Mouse (Mus musculus): ENCODE measurements around the gene Ddx47. TPM values are rescaled to one million over a fixed set of nuclear protein-coding genes. Genes with fewer than 3 reads are reported as not detected.

The Ddx47 gene
- polyA plus RNA-seq, 1 experiment = 66.6 TPM

GRCm38 (mm10) chr6:135026232-135026631 is 14.8 kb downstream of the Ddx47 start:
- H3K4me1 ChIP-seq (ENCODE audit: control insufficient read depth, insufficient read depth, low read length) = no peaks in the 10 kb centered on the region
- H3K4me3 ChIP-seq (ENCODE audit: insufficient read depth, low read length) = no peak overlapping the region
- no peak overlapping the region for H3K27ac ChIP-seq (ENCODE audit: insufficient read depth, low read length)
- no peak for TF ChIP-seq POLR2A (IDR thresholded peaks at IDR 0.05; ENCODE audit: extremely low read depth, insufficient read depth, low read length)
- peak; percentile 50; the same call in 1 of the 2 replicates for TF ChIP-seq CTCF (IDR thresholded peaks at IDR 0.05; ENCODE audit: extremely low read depth, insufficient read depth, low read length)

GRCm38 (mm10) chr6:135026755-135027154 is 15.3 kb downstream of the Ddx47 start:
- H3K4me3 ChIP-seq (ENCODE audit: insufficient read depth, low read length) = no peak overlapping the region
- TF ChIP-seq CTCF (IDR thresholded peaks at IDR 0.05; ENCODE audit: extremely low read depth, insufficient read depth, low read length) = no peak
- no peak for TF ChIP-seq POLR2A (IDR thresholded peaks at IDR 0.05; ENCODE audit: extremely low read depth, insufficient read depth, low read length)
- H3K4me1 ChIP-seq (ENCODE audit: control insufficient read depth, insufficient read depth, low read length) = no peaks in the 10 kb centered on the region
- no peak overlapping the region for H3K27ac ChIP-seq (ENCODE audit: insufficient read depth, low read length)

GRCm38 (mm10) chr6:135029246-135029645 is 17.8 kb downstream of the Ddx47 start:
- Histone ChIP-seq H3K4me3 (ENCODE audit: insufficient read depth, low read length) (no peak overlapping the region), H3K27ac (ENCODE audit: insufficient read depth, low read length) (no peak overlapping the region)
- no peak for TF ChIP-seq CTCF (IDR thresholded peaks at IDR 0.05; ENCODE audit: extremely low read depth, insufficient read depth, low read length)
- no peak for TF ChIP-seq POLR2A (IDR thresholded peaks at IDR 0.05; ENCODE audit: extremely low read depth, insufficient read depth, low read length)

GRCm38 (mm10) chr6:135038674-135039073 is 27.3 kb downstream of the Ddx47 start:
- TF ChIP-seq CTCF (IDR thresholded peaks at IDR 0.05; ENCODE audit: extremely low read depth, insufficient read depth, low read length) (no peak), POLR2A (IDR thresholded peaks at IDR 0.05; ENCODE audit: extremely low read depth, insufficient read depth, low read length) (no peak)
- Histone ChIP-seq H3K27ac (ENCODE audit: insufficient read depth, low read length) (no peak overlapping the region), H3K4me1 (ENCODE audit: control insufficient read depth, insufficient read depth, low read length) (no peaks in the 10 kb centered on the region), H3K4me3 (ENCODE audit: insufficient read depth, low read length) (no peak overlapping the region)

More at GRCm38 (mm10) chr6:135029246-135029645, 17.8 kb downstream of the Ddx47 start:
- no peaks in the 10 kb centered on the region for H3K4me1 ChIP-seq (ENCODE audit: control insufficient read depth, insufficient read depth, low read length)

GRCm38 (mm10) chr6:135040275-135040871 is 29.0 kb downstream of the Ddx47 start:
- TF ChIP-seq POLR2A (IDR thresholded peaks at IDR 0.05; ENCODE audit: extremely low read depth, insufficient read depth, low read length) (no peak), CTCF (IDR thresholded peaks at IDR 0.05; ENCODE audit: extremely low read depth, insufficient read depth, low read length) (no peak)
- no peaks in the 10 kb centered on the region for H3K4me1 ChIP-seq (ENCODE audit: control insufficient read depth, insufficient read depth, low read length)
- no peak overlapping the region for H3K4me3 ChIP-seq (ENCODE audit: insufficient read depth, low read length)
- H3K27ac ChIP-seq (ENCODE audit: insufficient read depth, low read length) = no peak overlapping the region

- TF ChIP-seq CTCF (IDR thresholded peaks at IDR 0.05; ENCODE audit: extremely low read depth, insufficient read depth, low read length) (no peak), POLR2A (IDR thresholded peaks at IDR 0.05; ENCODE audit: extremely low read depth, insufficient read depth, low read length) (no peak)
- Histone ChIP-seq H3K4me1 (ENCODE audit: control insufficient read depth, insufficient read depth, low read length) (no peaks in the 10 kb centered on the region), H3K27ac (ENCODE audit: insufficient read depth, low read length) (no peak overlapping the region), H3K4me3 (ENCODE audit: insufficient read depth, low read length) (no peak overlapping the region)
Measured at GRCm38 (mm10) chr6:135041930-135042329, 30.5 kb downstream of the Ddx47 start.

DNA sequence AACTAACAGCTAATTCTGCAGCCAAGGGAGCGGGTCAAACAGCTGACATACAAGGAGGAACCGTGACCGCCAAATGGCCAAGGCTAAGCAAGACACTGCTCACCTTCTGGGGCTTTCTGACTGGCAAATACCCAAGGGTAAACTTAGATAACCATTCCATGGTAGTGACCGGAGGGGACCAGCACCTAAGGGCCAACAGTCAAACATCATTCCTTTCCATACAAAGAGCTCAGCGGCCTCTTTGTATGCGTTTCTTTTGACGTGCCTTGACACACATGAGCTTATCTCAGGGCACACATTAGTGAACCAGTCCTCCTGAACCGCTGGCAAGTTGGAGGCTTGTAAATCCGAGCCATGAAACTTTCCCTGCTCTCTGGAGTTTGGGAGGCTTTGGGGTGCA is 35.9 kb downstream of the Ddx47 start:
- TF ChIP-seq POLR2A (IDR thresholded peaks at IDR 0.05; ENCODE audit: extremely low read depth, insufficient read depth, low read length) (no peak), CTCF (IDR thresholded peaks at IDR 0.05; ENCODE audit: extremely low read depth, insufficient read depth, low read length) (no peak)

DNA sequence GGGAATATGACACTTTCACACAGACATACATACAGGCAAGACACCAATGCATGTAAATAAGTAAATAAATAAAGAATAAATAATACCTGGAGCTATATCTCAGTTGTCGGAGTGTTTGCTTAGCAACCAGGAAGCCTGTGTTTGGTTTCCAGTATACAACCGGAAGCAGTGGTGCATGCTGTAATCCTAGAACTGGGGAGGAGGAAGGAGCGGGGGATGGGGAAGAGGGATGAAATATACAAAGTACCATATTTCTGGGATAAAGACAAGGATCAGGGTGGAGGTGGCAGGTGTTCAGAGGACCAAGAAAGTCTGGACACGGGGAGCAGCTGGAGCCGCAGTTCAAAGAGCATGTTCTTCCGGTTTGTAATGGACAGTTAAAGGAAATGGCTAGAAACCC is 37.1 kb downstream of the Ddx47 start:
- no peak for TF ChIP-seq CTCF (IDR thresholded peaks at IDR 0.05; ENCODE audit: extremely low read depth, insufficient read depth, low read length)
- TF ChIP-seq POLR2A (IDR thresholded peaks at IDR 0.05; ENCODE audit: extremely low read depth, insufficient read depth, low read length) = no peak

More for the DNA sequence above, 35.9 kb downstream of the Ddx47 start:
- H3K27ac ChIP-seq (ENCODE audit: insufficient read depth, low read length) = no peak overlapping the region
- no peak overlapping the region for H3K4me3 ChIP-seq (ENCODE audit: insufficient read depth, low read length)
- no peaks in the 10 kb centered on the region for H3K4me1 ChIP-seq (ENCODE audit: control insufficient read depth, insufficient read depth, low read length)

DNA sequence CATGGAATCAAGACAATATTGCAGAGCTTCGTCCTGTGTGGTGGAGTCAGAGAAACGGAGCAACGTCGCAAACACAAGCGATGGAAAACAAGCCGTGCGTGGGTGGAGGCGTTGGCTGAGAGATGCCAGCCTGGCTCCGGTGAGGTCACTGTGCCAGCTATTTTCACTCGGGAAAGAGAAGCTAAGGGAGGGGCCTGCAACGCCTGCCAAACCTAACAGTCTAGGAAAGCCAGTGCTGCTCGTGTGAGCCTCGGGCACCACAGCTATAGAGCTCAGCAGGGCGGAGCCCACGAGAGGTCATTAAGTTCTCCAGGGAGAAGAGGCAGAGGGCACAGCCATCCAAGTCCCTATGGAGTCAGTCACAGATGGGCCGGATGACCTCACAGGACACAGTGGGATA is 37.5 kb downstream of the Ddx47 start:
- Histone ChIP-seq H3K27ac (ENCODE audit: insufficient read depth, low read length) (no peak overlapping the region), H3K4me3 (ENCODE audit: insufficient read depth, low read length) (no peak overlapping the region), H3K4me1 (ENCODE audit: control insufficient read depth, insufficient read depth, low read length) (no peaks in the 10 kb centered on the region)
- no peak for TF ChIP-seq POLR2A (IDR thresholded peaks at IDR 0.05; ENCODE audit: extremely low read depth, insufficient read depth, low read length)
- TF ChIP-seq CTCF (IDR thresholded peaks at IDR 0.05; ENCODE audit: extremely low read depth, insufficient read depth, low read length) = no peak

More for the DNA sequence above, 37.1 kb downstream of the Ddx47 start:
- no peak overlapping the region for H3K27ac ChIP-seq (ENCODE audit: insufficient read depth, low read length)
- H3K4me3 ChIP-seq (ENCODE audit: insufficient read depth, low read length) = no peak overlapping the region
- no peaks in the 10 kb centered on the region for H3K4me1 ChIP-seq (ENCODE audit: control insufficient read depth, insufficient read depth, low read length)

DNA sequence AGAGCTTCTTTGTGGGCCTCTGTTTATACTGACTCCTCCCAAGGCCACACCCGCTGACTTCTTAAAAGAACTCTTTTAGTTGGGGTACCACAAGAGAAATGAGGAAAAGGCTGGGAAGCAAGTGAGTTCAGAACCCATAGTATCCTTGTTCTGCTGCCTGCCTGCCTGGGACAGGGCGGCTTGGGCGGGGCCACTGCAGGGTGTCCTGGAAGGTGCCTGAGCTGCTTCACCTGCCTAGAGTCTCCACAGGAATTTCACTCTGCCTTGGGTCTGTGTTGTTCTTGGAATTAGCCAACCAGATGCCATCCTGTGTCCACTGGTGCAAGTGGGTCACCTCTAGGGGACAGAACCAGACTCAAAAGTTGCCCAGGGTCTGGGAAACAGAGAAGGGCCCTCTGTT is 42.4 kb downstream of the Ddx47 start:
- H3K27ac ChIP-seq (ENCODE audit: insufficient read depth, low read length) = no peak overlapping the region
- no peak for TF ChIP-seq POLR2A (IDR thresholded peaks at IDR 0.05; ENCODE audit: extremely low read depth, insufficient read depth, low read length)
- TF ChIP-seq CTCF (IDR thresholded peaks at IDR 0.05; ENCODE audit: extremely low read depth, insufficient read depth, low read length) = no peak
- no peaks in the 10 kb centered on the region for H3K4me1 ChIP-seq (ENCODE audit: control insufficient read depth, insufficient read depth, low read length)
- H3K4me3 ChIP-seq (ENCODE audit: insufficient read depth, low read length) = no peak overlapping the region
